Comparison of ENCODE assay signal across 10 mouse cellular contexts in genomic region chr4:98563506-98564195, GRCm38 (mm10).
DNase-seq lines count a peak whose midpoint lies in the region; ATAC-seq lines count a peak whose summit lies in the region.
"Had no signal": no experiment of that assay in that cellular context is flagged by ENCODE, and none has a peak within 500 bp of the region (broad histone marks: within the 10 kb centered on the region; RNA-seq: fewer than 3 reads in every experiment).

No protein-coding gene starts in this region.

- 0 out of 2 replicates have a peak overlapping the region, but pooled peaks have one; percentile 42 for H3K27ac ChIP-seq in hindbrain, embryonic 16.5 days (ENCODE audit: low read depth, low read length)
- H3K27ac ChIP-seq in hindbrain, embryonic 10.5 days = no peak overlapping the region
- no peak overlapping the region for H3K27ac ChIP-seq in forebrain, embryonic 14.5 days (ENCODE audit: low read depth, low read length)
- peak overlapping the region; percentile 65; the same call in 1 of the 2 replicates for H3K27ac ChIP-seq in intestine, embryonic 14.5 days (ENCODE audit: low read depth)

- H3K4me2 ChIP-seq in hindbrain, embryonic 16.5 days (ENCODE audit: low read length) = no peak overlapping the region
- no peak overlapping the region for H3K4me2 ChIP-seq in forebrain, embryonic 14.5 days (ENCODE audit: low read length)
- no peak overlapping the region for H3K4me2 ChIP-seq in intestine, embryonic 14.5 days (ENCODE audit: low read length)

- H3K4me1 ChIP-seq in hindbrain, embryonic 16.5 days (ENCODE audit: control insufficient read depth, insufficient read depth, low read depth, low read length) = peaks cover 10% of the 10 kb centered on the region
- no peaks in the 10 kb centered on the region for H3K4me1 ChIP-seq in hindbrain, embryonic 10.5 days (replicated peaks)
- H3K4me1 ChIP-seq in forebrain, embryonic 14.5 days (ENCODE audit: control insufficient read depth, insufficient read depth, low read length) = peaks cover 26% of the 10 kb centered on the region
- H3K4me1 ChIP-seq in intestine, embryonic 14.5 days (replicated peaks; ENCODE audit: control insufficient read depth, insufficient read depth, low read length) = peaks cover 18% of the 10 kb centered on the region

- WGBS in hindbrain, embryonic 16.5 days = 55% methylated on average over 10 of the region's 10 CpGs
- WGBS in hindbrain, embryonic 10.5 days = 88% methylated on average over 10 of the region's 10 CpGs
- WGBS in forebrain, embryonic 14.5 days = 36% methylated on average over 10 of the region's 10 CpGs
- 62% methylated on average over 10 of the region's 10 CpGs for WGBS in intestine, embryonic 14.5 days

- no peak overlapping the region for H3K9ac ChIP-seq in hindbrain, embryonic 16.5 days (ENCODE audit: low read depth, low read length)
- H3K9ac ChIP-seq in forebrain, embryonic 14.5 days (ENCODE audit: low read length) = no peak overlapping the region
- H3K9ac ChIP-seq in intestine, embryonic 14.5 days (ENCODE audit: low read length) = no peak overlapping the region

- no peak for DNase-seq in hindbrain, embryonic 10.5 days (ENCODE audit: low spot score)
- DNase-seq in forebrain, embryonic 14.5 days (ENCODE audit: low spot score) = peak; percentile 60
- no peak for DNase-seq in intestine, embryonic 14.5 days (ENCODE audit: low spot score)
- peak; percentile 32 to 56 for DNase-seq in lung, postnatal 4 days
- DNase-seq in retina, postnatal 1 day = no peak
- no peak for DNase-seq in embryo, embryonic 10 days (ENCODE audit: low spot score)
- DNase-seq in layer of hippocampus, postnatal 14 days (ENCODE audit: low spot score in 2 of 2) = no peak
- DNase-seq: left cerebral cortex, postnatal 4 days had no signal

- H3K27me3 ChIP-seq in hindbrain, embryonic 16.5 days (replicated peaks; ENCODE audit: control insufficient read depth, insufficient read depth, low read length) = no peaks in the 10 kb centered on the region
- no peaks in the 10 kb centered on the region for H3K27me3 ChIP-seq in hindbrain, embryonic 10.5 days (ENCODE audit: insufficient read depth, poor library complexity, severe bottlenecking)
- no peaks in the 10 kb centered on the region for H3K27me3 ChIP-seq in forebrain, embryonic 14.5 days (replicated peaks; ENCODE audit: control insufficient read depth, insufficient read depth, low read length)
- H3K27me3 ChIP-seq in intestine, embryonic 14.5 days (replicated peaks; ENCODE audit: control insufficient read depth, insufficient read depth, low read length) = no peaks in the 10 kb centered on the region

- no peaks in the 10 kb centered on the region for H3K9me3 ChIP-seq in hindbrain, embryonic 16.5 days (ENCODE audit: control insufficient read depth, low read length)
- H3K9me3 ChIP-seq in hindbrain, embryonic 10.5 days = no peaks in the 10 kb centered on the region
- no peaks in the 10 kb centered on the region for H3K9me3 ChIP-seq in forebrain, embryonic 14.5 days (replicated peaks; ENCODE audit: control insufficient read depth, low read length)
- no peaks in the 10 kb centered on the region for H3K9me3 ChIP-seq in intestine, embryonic 14.5 days (ENCODE audit: control insufficient read depth, low read length)

- no peak overlapping the region for H3K4me3 ChIP-seq in hindbrain, embryonic 16.5 days (ENCODE audit: low read length)
- H3K4me3 ChIP-seq in hindbrain, embryonic 10.5 days = no peak overlapping the region
- H3K4me3 ChIP-seq in forebrain, embryonic 14.5 days (ENCODE audit: low read depth, low read length) = no peak overlapping the region
- H3K4me3 ChIP-seq in intestine, embryonic 14.5 days (ENCODE audit: low read depth, low read length) = no peak overlapping the region
- H3K4me3 ChIP-seq: erythroblast, embryonic 14.5 days had no signal

- ATAC-seq in hindbrain, embryonic 16.5 days = peak; percentile 44; the same call in 1 of the 2 replicates
- peak; percentile 49; the same call in 1 of the 2 replicates for ATAC-seq in forebrain, embryonic 14.5 days
- ATAC-seq in intestine, embryonic 14.5 days (replicated peaks; ENCODE audit: low FRiP score, low TSS enrichment, low read depth) = no peak

- H3K36me3 ChIP-seq in hindbrain, embryonic 16.5 days (ENCODE audit: control insufficient read depth, insufficient read depth, low read length) = no peaks in the 10 kb centered on the region
- no peaks in the 10 kb centered on the region for H3K36me3 ChIP-seq in hindbrain, embryonic 10.5 days
- H3K36me3 ChIP-seq in forebrain, embryonic 14.5 days (ENCODE audit: control insufficient read depth, insufficient read depth, low read length) = no peaks in the 10 kb centered on the region
- H3K36me3 ChIP-seq in intestine, embryonic 14.5 days (ENCODE audit: control insufficient read depth, insufficient read depth, low read length) = no peaks in the 10 kb centered on the region

Comparison
In these comparisons a context has a peak if more than half of its experiments do, and no peak if none do; other contexts are left out.
1. H3K27ac ChIP-seq: peak in hindbrain, embryonic 16.5 days (single experiment) and intestine, embryonic 14.5 days (single experiment); none in hindbrain, embryonic 10.5 days (single experiment) and forebrain, embryonic 14.5 days (single experiment).
2. DNase-seq: peak in forebrain, embryonic 14.5 days (single experiment) and lung, postnatal 4 days (2 of 2); none in hindbrain, embryonic 10.5 days (single experiment), intestine, embryonic 14.5 days (single experiment), retina, postnatal 1 day (single experiment), embryo, embryonic 10 days (single experiment) and layer of hippocampus, postnatal 14 days (0 of 2).